Mouse (Mus musculus): ENCODE data around the gene Fmn2.

GRCm38 (mm10) chr1:174674586-174674985 is 173.0 kb downstream of the Fmn2 start:
- no peak for TF ChIP-seq CTCF (IDR thresholded peaks at IDR 0.05; ENCODE audit: borderline replicate concordance, control insufficient read depth, extremely low read depth, insufficient read depth, low read length, poor library complexity)
- no peak for TF ChIP-seq POLR2A (IDR thresholded peaks at IDR 0.05; ENCODE audit: control insufficient read depth, extremely low read depth, insufficient read depth, low read length, poor library complexity)

Measured in thymus, adult 2 months (tissue).